Mouse (Mus musculus) gonadal fat pad, adult 2 months (tissue): ENCODE results near the gene Gm17949. TPM values are rescaled to one million over a fixed set of nuclear protein-coding genes. Genes with fewer than 3 reads are reported as not detected.

Experiments used
- DNase-seq: peaks from one replicate; pipeline ENCODE4 v3.0.0-alpha.2; 2012; ENCODE audit warnings: low read depth
- polyA plus RNA-seq: library from polyadenylated mRNA; depleted of rRNA; stranded (reverse); fragments of >200 nt; gene quantifications from 2 replicates; pipeline ENCODE4 v1.2.3, GENCODE M21; 2012

Gene Gm17949
- polyA plus RNA-seq, 1 experiment, result 0.20 TPM

- peak; percentile 82 for DNase-seq
Measured at GRCm38 (mm10) chr17:56990115-56990746, 21.0 kb upstream of the Gm17949 start, which contains the start of gene Clpp. TSS of gene Clpp (plus strand) at chr17:56990305.

- no peak for DNase-seq
Measured at GRCm38 (mm10) chr17:56990966-56991365, 20.3 kb upstream of the Gm17949 start.

DNA sequence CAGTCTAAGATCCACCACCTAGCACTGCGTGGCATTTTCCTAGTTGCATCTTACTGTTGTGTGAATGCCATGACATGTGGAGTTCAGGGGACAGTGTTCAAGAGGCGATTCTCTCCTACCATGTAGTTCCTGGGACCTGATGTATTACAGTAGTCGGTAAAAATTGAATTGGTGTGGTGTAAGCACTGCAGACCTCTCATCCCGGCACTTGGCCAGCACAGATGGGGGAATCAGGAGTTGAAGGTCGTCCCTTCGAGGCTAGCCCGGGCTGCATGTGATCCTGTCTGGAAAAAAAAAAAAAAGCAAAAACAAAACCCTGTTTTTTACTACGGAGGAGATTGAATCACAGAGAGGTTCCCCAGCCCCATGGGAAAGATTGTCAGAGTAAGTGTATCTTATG lies 16.2 kb upstream of the Gm17949 start:
- DNase-seq, result no peak

DNA sequence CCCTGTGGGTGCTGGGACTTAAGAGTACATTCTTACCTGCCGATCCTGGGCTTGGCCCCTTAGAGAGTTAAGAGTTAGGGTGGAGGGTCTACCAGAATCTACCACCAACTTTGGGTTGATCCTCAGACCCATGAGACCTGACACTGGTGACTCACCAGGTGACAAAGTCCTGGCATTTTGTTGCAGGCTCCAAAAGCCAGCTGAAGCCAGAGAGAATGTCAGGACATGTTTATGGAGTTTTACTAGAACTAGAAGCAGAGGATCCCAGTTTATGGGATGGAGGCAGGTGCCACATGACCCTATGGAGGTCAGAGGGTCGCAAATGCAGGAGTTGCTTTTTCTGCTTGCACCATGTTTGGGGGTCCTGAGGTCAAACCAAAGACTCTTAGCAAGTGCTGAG lies 14.8 kb upstream of the Gm17949 start:
- no peak for DNase-seq

- peak; percentile 93 for DNase-seq
Measured at GRCm38 (mm10) chr17:56997029-56997667, 14.1 kb upstream of the Gm17949 start, which contains the start of gene Alkbh7. TSS of gene Alkbh7 (plus strand) at chr17:56997339.

DNA sequence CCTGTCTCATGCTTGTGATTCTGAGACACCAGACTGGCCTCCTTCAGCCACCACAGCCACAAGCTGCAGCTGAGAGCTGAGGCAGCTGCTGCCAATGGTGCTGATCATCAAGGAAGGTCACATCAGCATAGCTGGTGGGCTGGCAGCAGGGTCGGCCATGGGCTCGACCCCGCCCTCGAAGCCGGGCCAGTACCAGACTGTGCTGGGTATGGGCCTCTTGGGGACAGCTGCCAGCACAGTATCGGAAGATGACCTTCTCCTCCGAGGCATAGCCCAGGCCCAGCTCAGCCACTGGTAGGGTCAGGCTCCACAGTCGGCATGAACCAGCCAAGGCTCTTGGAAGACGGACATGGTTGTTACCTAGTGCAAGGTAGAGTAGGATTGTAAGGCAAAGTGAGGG lies 11.9 kb upstream of the Gm17949 start:
- DNase-seq, result no peak

GRCm38 (mm10) chr17:56999968-57000609 lies 11.2 kb upstream of the Gm17949 start, which contains the start of gene Pspn:
TSS of gene Pspn (minus strand) at chr17:57000018.
- DNase-seq, result no peak

DNA sequence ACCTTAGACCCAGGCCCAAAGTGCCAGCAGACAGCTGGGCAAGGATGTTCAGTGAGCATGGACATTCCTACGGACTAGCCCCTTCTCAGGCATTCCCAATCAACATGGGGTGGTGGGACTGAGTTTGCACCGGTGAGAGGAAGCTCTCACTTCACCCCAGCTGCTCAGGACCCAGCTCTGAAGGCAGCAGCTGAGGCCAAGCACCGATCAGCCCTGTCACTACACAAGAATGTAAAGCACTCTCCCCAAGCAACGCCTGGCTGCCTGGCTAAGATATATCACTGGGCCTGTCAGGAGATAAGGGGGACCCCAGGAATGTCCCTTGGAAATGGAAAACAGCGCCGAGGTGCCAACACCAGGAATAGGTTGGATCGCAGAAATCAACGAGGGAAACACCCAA lies 10.0 kb upstream of the Gm17949 start:
- DNase-seq, result no peak

GRCm38 (mm10) chr17:57003994-57004393 lies 7.3 kb upstream of the Gm17949 start:
- no peak for DNase-seq

DNA sequence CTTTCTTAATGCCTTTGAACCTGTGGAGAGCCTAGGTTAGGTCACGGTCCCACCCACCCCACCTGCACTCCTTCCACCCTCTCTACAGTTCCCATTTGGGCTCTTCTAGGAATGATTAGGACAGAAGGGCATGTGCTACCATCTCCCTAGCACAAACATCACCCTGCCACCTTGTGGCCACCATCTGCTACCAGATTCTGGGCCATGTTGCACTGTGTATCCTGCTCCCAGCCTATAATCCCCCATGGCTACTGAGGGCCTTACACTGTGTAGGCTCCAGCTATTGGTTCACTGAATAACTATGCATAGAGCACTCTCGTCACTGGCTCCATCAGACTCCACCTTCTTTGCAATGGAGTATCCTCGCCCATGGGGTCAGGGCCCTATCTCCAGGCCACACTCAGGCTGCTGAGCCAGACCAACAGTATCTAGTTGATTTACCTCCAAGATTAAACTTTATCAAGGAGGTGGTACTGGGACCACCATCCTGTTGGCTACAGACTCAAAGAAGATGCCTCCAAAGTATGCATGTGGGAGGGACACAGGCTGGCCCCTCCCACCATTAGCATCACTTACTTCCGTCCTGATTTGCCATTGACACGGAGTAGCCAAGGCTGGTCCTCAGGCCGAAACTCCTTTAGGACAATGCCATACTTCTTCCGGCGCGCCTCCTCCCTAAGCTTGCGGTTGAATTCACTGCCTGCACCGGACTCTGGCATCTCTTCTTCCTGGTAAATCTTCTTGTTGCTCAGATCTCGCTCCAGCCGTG lies 3.9 kb upstream of the Gm17949 start:
- no peak for DNase-seq

DNA sequence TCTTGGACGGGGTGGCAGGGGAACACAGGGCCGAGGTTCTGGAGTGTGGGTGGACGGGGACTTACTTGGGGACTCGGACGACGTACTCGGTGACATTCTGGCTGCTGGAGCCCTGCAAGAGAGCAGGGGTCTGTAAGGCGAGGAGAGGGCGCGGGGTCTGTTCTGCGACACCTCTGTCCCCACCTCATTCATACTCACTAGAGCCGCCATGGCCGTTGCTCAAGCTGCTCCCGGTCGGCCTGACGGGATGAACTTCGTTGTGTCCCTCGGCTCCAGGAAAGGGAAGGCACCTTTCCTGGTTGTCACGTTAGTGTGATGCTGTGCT lies 396 bp upstream of the Gm17949 start:
- DNase-seq, result no peak

- DNase-seq, result no peak
Measured at GRCm38 (mm10) chr17:57012245-57012795, 1.1 kb downstream of the Gm17949 start.

- DNase-seq, result no peak
Measured at GRCm38 (mm10) chr17:57019693-57020092, 8.4 kb downstream of the Gm17949 start.

- no peak for DNase-seq
Measured at GRCm38 (mm10) chr17:57020960-57021359, 9.7 kb downstream of the Gm17949 start.

GRCm38 (mm10) chr17:57027471-57027870 lies 16.2 kb downstream of the Gm17949 start:
- DNase-seq, result no peak

DNA sequence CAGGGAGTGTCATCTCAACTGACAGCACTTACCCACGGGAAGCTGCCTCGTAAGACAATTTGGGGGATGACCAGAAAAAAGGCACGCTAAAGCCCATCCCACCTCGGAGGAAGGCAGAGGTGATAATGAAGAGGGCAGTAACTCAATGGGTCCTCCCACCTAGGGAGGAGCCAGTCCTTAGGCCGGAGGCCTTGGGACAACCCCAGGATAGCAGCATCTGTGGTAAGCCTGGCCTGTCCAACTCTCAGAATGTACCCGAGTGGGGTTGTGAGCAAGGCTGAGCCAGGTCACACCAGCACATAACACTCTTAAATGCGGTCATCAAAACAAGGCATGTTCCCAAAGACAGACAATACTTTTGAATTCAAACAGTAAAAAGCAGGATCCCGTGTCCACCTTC lies 18.4 kb downstream of the Gm17949 start:
- DNase-seq, result no peak

DNA sequence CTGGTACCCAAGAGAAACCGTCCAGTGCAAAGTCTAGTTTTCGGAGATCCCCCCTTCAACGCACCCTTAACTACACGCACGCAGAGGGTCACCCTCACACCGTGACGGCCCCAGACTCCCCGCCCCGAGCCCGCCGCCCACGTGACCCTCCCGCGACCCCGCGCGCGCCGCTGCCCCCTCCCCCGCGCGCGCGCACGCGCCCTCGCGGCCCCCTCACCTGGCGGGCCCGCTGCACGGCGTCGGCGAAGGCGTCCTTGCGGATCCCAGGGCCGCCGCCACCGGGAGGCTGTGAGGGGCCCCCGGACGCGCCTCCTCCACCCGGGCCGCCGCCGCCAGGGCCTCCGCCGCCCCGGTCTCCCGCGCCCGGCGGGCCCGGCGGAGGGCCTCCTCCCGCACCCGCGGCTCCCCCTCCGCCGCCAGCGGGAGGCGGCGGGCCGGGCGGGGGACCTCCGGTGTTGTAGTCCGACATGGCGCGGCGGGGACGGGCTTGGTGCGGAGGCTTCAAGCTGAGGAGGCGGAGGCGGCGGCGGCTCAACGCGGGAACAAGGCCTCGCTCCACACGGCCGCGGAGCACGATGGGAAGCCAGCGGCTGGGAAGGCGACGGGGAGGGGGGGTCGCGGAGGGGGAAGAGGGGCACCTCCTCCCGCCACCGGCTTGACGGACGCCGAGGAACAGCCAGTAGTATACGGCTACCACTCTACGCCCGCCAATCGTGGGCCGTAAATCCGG lies 19.8 kb downstream of the Gm17949 start, which contains the start of gene Khsrp:
Khsrp (minus strand) TSS at position 592 of the 730 bp plus-strand sequence.
- DNase-seq, result no peak

GRCm38 (mm10) chr17:57031661-57032420 lies 20.6 kb downstream of the Gm17949 start:
- peak; percentile 100 for DNase-seq

GRCm38 (mm10) chr17:57032854-57033253 lies 21.6 kb downstream of the Gm17949 start:
- DNase-seq, result no peak

GRCm38 (mm10) chr17:57038978-57039377 lies 27.7 kb downstream of the Gm17949 start:
- no peak for DNase-seq
